Mouse (Mus musculus) heart, embryonic 14.5 days (tissue): ENCODE results near the gene Slbp. TPM values are rescaled to one million over a fixed set of nuclear protein-coding genes. Genes with fewer than 3 reads are reported as not detected.

Source experiments
- polyA plus RNA-seq: library from polyadenylated mRNA; unstranded; fragments of >200 nt; fragmentation: Nextera tagmentation; extraction: Ambion mirVana; gene quantifications from 2 replicates; pipeline ENCODE4 v1.2.1, GENCODE M21; 2014

Slbp gene
- polyA plus RNA-seq, 1 experiment from 2014 or later = 102 TPM

Other genes with a start within 250 kb of the Slbp start
- not detected in 2 replicates for gene Nkx1-1, start 218.6 kb downstream of the Slbp start, polyA plus RNA-seq
- gene Fam53a, start 22.9 kb downstream of the Slbp start, polyA plus RNA-seq = 49.0 and 58.3 TPM in 2 replicates
- 1.3 TPM in 2 replicates for gene Gm9903, start 22.6 kb downstream of the Slbp start, polyA plus RNA-seq
- 105 and 117 TPM in 2 replicates for gene Tacc3, start 5.6 kb upstream of the Slbp start, polyA plus RNA-seq
- gene Tmem129, start 5.8 kb upstream of the Slbp start, polyA plus RNA-seq = 35.4 and 38.3 TPM in 2 replicates
- 2.7 and 3.1 TPM in 2 replicates for gene Fgfr3, start 69.1 kb upstream of the Slbp start, polyA plus RNA-seq
- 43.5 and 45.0 TPM in 2 replicates for gene Letm1, start 130.2 kb upstream of the Slbp start, polyA plus RNA-seq
- 37.5 and 37.7 TPM in 2 replicates for gene Nsd2, start 168.2 kb upstream of the Slbp start, polyA plus RNA-seq